Mouse (Mus musculus) ES-Bruce4 (cell line): ENCODE results near the gene Scaf1.

Source experiments
- CTCF ChIP-seq: IDR thresholded peaks from one replicate; pipeline ENCODE4 v1.8.1; 2011; ENCODE audit warnings: low read depth, low read length
- EP300 ChIP-seq: IDR thresholded peaks from 2 replicates; pipeline ENCODE4 v1.6.1; 2011; ENCODE audit warnings: low read depth, low read length; ENCODE audit not compliant: insufficient read depth
- POLR2A ChIP-seq: IDR thresholded peaks from one replicate; pipeline ENCODE4 v1.8.1; 2011; ENCODE audit warnings: low read length; ENCODE audit not compliant: insufficient read depth

DNA sequence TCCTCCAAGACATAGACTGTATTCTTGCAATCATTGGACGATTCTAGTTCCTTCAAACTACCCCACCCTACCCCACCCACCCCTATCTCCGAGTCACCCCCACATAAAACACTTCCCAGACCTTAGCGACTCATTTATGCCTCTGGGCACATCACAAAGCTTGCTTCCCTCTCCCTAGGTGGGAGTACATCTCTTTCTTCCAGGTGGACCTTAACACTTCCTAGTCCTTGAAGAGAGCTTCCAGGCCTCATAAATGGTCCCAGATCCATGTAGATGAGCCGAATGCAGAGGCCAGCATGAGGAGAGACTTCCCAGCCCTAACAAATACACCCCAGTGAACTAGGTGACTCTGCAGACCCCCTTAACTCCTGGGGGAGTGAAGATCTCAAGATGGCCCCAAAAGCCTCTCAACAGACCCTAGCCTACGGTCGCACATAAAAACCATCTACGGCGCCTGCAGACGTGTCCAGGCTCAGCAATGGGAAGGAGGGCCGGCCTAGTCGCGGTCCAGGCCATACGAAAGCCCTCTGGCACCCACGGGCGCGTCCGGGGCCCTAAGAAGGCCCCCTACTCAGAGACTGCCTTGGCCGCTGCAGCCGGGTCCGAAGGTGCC lies 713 bp downstream of the Scaf1 start:
- TF ChIP-seq EP300 (no peak), CTCF (no peak), POLR2A (no peak)
